ENCODE assay signal across 1 mouse cellular context in the genomic region with DNA sequence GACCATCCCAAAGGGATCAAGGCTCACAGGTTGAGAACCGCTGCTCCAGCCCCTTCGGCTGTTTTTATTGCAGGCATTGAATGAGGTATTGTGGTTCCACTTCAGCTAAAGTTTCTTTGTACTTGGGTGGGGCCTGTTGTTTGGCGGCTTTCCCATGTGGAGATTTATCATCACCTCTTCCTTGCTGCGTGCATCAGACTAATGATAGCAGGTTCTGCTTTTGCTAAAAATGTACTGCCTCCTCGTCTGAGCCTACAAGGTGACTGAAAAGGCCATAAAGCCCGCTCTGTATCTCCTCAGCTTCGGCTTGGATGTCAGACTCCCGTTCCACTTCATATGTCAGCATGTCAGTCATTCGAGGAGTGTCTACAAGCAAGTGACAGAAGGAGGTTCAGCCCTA.
TF ChIP-seq lines count a peak whose summit lies in the region.

No protein-coding gene starts in this region.

TF ChIP-seq in MEL, 35 proteins besides CTCF, POLR2A, EP300 and RAD21 (continued from another document):
- TF ChIP-seq POLR2AphosphoS5 (IDR thresholded peaks at IDR 0.05; ENCODE audit: borderline replicate concordance, low read depth, low read length) = no peak
- no peak for TF ChIP-seq USF2 (IDR thresholded peaks at IDR 0.05; ENCODE audit: borderline replicate concordance in 1 of 2, insufficient read depth in 1 of 2, low read depth in 1 of 2, low read length in 2 of 2)
- no peak for TF ChIP-seq ZNF384 (IDR thresholded peaks at IDR 0.05; ENCODE audit: low read depth, low read length)
- no peak for TF ChIP-seq ZKSCAN1 (IDR thresholded peaks at IDR 0.05; ENCODE audit: low read depth, low read length)
- TF ChIP-seq NELFE (IDR thresholded peaks at IDR 0.05; ENCODE audit: low read depth, low read length) = no peak
- no peak for TF ChIP-seq TAL1 (IDR thresholded peaks at IDR 0.05; ENCODE audit: low read length)
- no peak for TF ChIP-seq POLR2AphosphoS2 (IDR thresholded peaks at IDR 0.05; ENCODE audit: low read length)
- TF ChIP-seq MYC (IDR thresholded peaks at IDR 0.05; ENCODE audit: low read depth, low read length) = peak; percentile 77; the same call in 1 of the 2 replicates
- peak; percentile 93 for TF ChIP-seq RCOR1 (IDR thresholded peaks at IDR 0.05; ENCODE audit: low read depth, low read length)
- no peak for TF ChIP-seq MYB (IDR thresholded peaks at IDR 0.05; ENCODE audit: low read depth, low read length)
- no peak for TF ChIP-seq CHD2 (IDR thresholded peaks at IDR 0.05; ENCODE audit: low read length)
- TF ChIP-seq MXI1 (IDR thresholded peaks at IDR 0.05; ENCODE audit: low read depth, low read length) = peak; percentile 80
- peak; percentile 84 for TF ChIP-seq ETS1 (IDR thresholded peaks at IDR 0.05; ENCODE audit: low read depth, low read length)
- peak; percentile 67; the same call in 1 of the 2 replicates for TF ChIP-seq BHLHE40 (IDR thresholded peaks at IDR 0.05; ENCODE audit: borderline replicate concordance, low read depth, low read length)
- no peak for TF ChIP-seq USF1 (IDR thresholded peaks at IDR 0.05; ENCODE audit: low read depth, low read length)
- no peak for TF ChIP-seq SMC3 (IDR thresholded peaks at IDR 0.05; ENCODE audit: low read depth, low read length)
- no peak for TF ChIP-seq E2F4 (IDR thresholded peaks at IDR 0.05; ENCODE audit: borderline replicate concordance, low read depth, low read length)
- TF ChIP-seq SIN3A (IDR thresholded peaks at IDR 0.05; ENCODE audit: low read length) = peak; percentile 65
